Mouse (Mus musculus) kidney, adult 18-20 months (tissue): ENCODE results near the gene Lrrc61.

Source experiments
- DNase-seq: peaks from one replicate; pipeline ENCODE4 v3.0.0; 2021

Lrrc61 gene

DNA sequence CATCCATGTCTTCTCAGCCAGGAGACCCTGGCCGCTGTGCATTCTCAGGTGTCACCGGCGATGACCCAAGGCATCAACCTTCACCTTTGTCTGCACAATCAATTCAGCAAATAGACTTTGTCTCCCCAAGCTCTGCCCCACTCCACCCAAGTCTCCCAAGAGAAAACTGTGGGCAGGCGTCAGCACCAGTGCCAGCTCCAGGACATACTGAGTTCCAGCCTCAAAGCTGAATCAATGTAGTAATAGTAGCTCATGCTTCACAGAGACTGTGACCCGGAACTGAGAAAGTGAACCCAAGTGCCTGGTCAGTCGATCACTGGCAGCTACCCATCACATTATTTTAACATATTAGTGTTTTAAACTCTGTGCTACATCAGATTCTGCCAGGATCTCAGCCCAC lies 6.3 kb upstream of the Lrrc61 start:
- no peak for DNase-seq

DNA sequence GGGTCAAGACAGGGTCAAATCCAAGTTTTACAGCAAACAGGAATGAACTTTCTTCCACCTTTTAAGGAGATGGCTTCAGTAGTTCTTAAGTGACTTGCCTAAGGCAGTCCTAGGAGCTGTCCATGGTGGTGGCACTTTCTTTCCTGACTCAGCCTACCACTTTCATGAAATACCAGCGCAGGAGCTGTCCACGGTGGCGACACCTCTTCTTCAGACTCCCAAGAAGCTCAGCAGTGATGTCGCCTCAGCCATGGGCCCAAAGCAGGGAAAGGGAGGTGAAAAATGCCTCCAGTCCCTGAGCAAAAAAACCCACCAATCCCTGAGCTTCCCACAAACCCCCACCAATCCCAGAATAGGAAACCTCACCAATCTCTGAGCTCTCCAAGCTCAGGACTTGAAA lies 1.7 kb upstream of the Lrrc61 start:
- DNase-seq = no peak

DNA sequence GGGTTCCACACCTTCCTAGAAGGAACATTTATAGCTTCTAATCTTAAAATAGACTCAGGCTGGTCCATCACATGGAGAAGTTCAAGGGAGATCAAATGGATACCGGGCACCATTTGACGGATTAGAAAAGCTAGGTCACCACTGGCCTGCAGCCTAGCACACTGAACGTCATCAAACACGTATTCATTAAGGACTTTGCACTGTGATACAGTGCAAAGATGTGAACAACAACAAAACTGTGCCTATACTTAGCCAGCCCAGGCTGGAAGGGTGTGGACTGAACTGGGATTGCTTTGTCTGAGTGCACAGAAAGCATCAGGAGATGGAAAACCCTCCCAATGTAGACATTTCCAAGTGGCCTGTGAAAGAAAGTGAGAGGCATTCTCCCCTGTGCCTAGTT lies 777 bp upstream of the Lrrc61 start:
- no peak for DNase-seq

DNA sequence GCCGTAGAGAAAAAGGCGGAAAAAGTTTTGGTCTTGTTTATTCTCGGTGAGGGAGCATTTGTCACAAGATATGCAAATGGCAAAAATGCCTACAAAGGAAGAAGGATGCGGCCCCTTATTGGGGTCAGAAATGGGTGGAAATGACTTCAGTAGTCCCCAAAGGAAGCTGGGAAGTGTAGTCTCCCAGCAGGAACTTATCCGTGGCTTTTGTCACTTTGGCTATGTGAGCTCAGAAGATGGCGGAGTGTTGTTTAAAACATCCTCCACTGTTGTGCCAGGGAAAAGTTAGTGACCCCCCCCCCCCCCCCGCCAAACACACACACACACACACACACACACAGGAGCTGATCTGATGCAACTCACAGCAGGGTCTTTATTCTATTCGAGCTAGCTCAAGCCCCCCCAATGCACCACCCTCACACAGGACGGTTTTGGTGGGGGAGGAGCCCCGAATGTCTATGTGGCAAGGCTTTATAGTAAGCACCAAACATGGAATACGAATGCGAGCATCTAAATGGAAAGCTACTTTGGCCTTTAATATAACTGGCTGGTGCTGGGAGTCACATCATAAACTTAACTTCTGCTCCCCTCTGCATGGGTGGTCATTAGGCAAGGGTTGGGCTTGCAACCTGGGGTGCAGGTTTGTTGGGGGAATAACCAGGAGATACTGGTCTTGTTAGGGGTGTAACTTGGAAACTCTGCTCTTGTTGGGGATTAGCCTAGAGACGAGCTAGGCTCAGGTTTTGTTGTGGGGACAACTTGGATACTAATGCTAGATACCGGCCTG lies 701 bp downstream of the Lrrc61 start:
- no peak for DNase-seq

DNA sequence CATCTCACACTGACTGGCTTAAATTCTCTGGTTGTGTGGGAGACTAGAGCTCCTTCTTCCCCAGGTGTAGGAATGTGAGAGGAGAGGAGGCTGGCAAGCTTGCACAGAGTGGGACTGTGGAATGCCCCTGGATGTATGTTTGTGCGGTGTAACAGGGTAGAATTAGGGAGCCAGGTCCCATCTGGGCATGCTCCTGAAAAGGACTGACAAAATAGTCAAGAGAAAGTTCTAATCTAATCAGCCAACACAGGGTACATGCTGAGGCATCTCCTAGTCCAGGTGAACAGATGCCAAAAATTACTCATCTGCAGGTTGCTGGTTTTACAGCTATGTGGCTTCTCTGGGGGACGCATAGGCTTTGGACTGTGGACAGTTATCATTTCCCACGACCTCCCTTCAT lies 1.4 kb downstream of the Lrrc61 start:
- DNase-seq = no peak

DNA sequence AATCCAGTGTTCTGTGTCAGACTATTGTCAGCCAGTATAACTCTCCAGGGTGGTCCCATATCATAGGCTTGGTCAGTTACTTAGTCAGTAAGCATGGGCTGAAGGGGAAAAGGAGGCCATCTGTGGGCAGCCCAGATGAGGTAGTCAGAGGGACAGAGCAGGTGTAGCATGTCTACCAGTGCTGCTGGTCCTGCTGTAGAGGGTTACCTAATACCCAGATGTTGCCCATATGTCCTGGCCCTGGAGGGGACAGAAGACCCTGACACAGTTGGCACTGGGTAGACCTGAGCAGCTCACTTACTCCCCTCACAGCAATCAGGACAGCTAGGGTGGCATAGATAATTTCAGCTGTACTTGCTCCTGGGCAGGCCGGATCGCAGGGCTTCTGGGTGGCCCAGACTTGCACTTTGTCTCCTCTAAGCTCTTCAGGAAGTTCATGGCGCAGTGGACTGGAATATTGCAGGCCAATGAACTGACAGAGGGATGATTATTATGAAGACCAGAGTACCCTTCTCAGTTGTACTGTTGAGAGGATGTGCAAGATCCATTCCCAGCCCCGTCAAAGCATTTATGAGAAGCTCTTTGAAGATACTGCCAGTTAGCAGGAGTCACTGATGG lies 11.2 kb downstream of the Lrrc61 start:
- DNase-seq = no peak

DNA sequence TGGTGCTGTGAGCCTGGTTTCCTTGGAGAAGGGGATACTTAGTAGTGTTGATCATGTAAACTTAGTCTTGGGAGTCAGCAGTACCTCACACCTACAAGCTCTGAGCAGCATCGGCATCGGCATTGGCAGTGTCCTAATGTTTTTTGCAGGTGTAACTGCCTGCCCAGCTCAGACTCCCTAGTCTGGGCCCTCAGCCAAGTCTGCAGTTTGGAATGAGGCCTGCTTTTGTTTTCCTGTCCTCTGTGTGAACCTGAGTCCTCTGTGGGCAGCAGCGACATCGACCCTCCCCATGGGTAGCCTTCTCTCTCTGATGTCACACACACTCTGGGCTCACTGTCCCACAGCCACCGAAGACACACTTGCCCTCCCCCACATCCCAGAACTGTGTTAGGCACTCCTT lies 11.7 kb downstream of the Lrrc61 start:
- peak; percentile 90 for DNase-seq

DNA sequence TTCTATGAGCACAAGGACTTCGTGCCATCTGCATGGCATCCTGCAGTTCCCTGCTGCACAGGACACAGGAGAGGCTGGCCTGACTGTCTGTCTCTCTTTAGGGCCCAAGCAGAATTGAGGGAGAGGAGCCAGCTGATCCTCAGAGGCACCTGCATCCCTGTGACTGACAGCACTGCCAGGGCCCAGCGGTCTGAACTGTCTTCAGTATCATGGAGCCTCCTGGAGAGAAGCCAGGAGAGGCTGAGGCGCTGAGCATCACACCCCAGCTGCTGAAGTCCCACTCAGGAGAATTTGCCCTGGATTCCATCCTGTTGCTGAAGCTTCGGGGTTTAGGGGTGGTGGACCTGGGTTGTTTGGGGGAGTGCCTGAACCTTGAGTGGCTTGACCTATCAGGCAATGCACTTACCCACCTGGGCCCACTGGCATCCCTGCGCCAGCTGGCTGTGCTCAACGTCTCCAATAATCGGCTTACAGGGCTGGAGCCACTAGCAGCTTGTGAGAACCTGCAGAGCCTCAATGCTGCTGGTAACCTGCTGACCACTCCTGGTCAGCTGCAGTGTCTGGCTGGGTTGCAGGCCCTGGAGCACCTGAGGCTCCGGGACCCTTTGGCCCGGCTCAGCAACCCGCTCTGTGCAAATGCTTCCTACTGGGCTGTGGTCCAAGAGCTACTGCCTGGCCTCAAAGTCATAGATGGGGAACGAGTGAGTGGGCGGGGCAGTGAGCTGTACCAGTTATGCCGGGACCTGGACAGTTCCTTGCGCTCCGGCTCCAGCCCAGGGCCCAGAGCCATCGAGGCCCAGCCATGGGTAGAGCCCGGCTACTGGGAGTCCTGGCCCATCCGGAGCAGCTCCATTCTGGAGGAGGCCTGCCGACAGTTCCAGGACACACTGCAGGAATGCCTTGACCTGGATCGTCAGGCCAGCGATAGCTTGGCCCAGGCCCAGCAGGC lies 13.7 kb downstream of the Lrrc61 start:
- peak; percentile 77 for DNase-seq

DNA sequence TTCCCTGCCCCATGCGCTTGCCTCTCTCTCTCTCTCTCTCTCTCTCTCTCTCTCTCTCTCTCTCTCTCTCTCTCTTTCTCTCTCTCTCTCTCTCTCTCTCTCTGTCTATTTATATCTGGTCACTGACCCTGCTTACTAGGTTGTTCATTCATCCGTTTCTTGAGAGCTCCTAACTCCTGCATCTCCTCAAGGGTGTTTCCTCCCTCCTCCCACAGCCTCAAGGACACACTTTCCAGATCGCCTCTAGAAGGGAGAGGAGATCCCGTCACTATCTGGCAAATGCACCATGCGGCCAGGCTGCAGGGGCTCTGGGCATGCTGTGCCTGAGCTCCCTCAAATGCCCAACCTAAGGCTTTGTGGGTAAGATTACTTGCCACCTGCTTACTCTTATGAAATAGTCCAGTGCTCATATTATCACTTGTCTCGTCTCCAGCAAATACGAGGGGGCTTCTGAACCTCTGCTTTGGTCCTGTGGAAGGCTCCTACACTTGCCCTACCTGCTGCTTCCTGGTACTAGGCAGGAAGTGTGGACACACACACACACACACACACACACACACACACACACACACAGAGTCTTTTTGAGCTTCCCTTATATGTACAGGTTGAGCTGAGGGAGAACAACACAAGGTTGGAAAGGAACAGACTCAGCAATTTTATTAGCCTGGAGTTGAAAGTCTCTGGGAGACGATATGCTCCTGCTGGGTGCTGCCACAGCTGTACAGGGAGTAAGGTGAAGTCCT lies 14.6 kb downstream of the Lrrc61 start:
- DNase-seq = no peak

DNA sequence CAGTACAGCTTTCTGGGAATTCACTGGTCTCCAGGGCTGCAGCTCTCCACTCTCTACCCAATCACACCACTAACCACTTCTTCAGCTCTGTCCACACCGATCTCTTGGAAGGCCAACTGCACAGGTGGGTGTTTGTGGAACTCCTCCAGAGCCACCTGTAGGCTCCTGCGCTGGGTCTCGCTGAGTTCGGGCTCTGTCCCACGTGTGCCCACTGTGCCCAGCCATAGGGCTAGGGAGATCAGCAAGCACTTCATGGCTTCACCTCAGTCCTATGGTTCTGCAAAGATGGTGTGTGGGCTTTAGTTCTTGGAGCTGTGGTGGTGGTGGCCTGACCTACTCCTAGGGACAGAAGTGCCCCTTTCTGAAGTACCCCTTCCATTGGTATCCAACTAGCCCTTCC lies 17.4 kb downstream of the Lrrc61 start:
- DNase-seq = no peak

DNA sequence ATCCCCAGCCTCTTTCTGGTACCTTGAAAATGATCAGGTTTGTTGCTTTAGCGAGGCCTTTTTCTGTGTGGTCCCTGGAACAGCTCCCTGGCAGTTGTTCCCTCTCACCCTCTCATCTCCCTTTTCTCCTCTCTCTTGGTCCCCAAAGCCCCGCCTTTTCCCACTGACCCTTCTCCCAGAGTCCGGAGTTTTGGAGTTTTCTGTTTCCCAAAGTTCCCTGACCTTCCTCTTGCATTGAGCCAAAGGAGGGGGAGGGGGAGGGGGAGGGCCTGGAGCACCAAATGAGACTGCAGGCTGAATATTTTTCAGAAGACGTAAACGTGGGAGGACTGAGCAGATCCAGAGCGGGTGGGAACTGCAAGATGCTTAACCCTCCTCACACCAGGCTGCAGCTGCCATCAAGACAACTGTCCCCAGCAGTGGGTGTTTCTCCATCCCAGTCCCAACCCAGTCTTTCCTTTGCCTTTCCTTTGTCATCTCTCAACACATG lies 18.0 kb downstream of the Lrrc61 start, which contains the start of gene Rarres2:
Gene Rarres2 (minus strand): TSS at position 218 of the 490 bp plus-strand sequence.
- DNase-seq = peak; percentile 40

DNA sequence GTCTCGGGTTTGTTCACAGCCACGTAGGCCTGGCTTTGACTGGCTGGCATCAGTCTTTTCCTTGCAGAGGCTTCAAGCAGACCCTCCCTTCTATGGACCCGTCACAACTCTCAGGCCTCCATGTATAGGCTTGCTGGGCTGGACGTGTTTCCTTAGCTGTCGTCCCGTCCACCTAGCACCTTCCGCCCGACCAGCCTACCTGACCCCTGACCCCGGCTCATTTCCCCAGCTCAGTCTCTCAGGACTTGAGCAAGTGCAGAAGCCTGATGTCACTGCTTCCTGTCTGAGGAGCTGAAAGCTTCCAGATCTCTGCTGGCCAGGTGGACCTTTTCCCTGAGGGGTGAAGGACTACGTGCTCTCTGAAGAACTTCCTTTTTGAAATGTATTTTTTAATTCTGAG lies 18.7 kb downstream of the Lrrc61 start:
- DNase-seq = peak; percentile 34

DNA sequence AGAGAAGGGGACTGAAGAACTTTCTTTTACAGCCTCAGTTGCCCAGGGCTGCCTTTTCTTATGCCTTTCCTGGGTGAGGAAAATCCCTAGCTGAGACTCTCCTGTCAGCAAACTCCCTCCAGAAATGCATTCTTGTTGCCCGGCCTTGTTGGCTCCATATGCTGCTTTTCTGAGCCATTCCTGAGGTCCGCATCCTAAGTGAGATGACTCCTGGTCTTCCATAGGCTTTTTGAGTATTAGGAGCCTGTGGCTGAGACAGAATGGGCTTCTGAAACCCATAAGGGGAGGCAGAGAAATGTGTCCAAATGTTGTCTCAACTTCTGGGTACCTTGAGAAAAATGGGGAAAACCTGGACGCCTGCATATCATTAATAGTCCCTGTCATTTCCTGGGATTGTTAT lies 19.4 kb downstream of the Lrrc61 start:
- no peak for DNase-seq

DNA sequence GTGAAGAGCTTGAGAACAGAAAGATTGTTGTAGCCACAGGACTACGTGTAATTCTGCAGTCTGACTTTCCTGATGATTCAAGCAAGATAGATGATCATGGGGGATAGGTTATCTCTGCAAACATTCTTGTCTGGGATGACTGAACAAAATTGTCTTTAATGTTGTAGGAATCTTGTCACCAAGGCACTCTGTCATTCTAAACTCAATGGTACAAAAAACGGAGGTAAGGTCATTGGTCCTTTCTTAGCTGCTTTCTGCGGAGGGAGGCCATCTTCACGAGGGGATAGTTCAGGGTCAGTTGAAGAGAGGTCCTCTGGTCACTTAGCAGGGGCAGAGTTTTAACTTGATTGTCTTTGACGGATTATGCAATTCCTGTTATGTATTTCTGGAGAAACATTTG lies 24.1 kb downstream of the Lrrc61 start:
- DNase-seq = no peak

DNA sequence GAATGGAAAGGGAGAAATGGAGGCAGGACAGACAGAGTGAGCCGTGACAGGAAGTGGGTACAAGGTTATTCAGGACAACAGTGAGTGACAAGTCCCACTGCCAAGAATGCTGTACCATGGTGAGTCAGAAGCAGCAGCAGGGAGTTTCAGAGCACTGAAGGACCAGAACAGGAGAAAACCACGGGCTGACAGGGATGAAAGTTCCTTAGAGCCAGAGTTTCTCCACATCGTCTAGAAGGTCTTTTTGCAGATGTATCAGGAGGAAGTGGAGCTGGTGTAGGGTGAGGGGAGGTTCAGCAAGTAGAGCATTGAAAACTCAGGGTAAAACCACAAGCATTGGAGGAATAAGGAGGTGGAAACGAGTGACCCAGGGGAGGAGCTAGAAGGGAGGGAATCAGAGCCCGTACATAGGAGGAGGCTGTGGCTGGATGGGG lies 24.6 kb downstream of the Lrrc61 start:
- no peak for DNase-seq

DNA sequence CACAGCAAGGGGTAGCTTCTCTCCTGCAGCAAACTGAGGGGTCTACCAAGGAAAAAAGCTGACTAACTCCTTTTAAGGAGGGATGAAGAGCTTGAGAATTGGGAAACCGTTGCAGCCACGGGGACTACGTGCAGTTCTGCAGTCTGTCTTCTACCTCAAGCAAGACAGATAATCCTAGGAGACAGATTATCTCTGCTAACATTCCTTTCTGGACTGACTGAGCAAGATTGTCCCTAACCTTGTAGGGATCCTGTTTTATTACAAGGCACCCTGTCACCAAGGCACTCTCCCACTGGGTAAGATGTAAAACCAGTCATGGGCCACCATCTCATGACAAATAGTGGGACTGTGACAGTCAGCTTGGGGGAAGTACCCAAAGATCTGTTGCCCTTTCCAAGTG lies 26.7 kb downstream of the Lrrc61 start:
- no peak for DNase-seq

DNA sequence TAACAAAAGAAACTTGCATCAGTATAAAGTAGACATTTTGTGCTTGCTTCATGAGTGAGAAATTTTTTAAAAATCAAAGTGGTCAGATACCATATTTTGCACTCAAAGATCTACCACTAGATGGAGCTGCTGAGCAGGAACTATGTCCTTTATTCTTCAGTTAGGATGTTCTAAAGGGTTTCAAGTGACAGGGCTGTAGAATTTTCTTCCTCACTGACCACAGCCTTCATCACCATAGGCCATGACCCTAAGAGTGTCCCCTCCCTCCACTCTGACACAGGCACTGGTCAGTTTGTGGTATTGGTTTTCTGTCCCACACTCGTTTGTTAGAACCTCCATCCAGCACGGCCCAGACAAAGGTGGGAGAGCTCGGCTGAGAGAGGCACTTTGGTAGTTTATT lies 27.4 kb downstream of the Lrrc61 start:
- no peak for DNase-seq

DNA sequence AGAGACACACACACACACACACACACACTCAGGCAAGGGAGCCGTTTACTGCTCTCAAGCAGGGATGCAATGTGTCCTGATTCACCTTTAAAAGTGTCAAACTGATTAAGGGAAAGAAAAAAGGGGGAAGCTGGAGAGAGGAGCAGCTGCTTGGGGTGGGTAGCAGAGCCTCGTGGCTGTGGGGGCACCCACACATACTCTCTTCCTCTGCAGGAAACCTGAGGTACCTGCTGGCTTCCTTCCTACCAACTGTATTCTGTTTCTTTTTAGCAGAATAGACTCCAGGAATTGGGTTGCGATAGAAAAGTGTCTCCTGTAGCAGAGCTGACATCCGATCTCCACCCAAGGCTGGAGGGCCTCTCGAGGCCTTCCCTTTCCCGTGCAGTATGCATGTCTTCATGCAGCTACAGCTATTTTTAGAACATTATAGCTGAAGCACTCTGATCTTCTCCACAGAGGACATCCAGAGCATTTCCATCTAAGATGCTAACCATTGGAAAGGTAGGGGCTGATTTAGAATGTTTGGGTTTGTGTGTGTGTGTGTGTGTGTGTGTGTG lies 34.7 kb downstream of the Lrrc61 start, which contains the start of gene Gm45021:
Gene Gm45021 (plus strand): TSS at position 417 of the 557 bp plus-strand sequence.
- DNase-seq = no peak

DNA sequence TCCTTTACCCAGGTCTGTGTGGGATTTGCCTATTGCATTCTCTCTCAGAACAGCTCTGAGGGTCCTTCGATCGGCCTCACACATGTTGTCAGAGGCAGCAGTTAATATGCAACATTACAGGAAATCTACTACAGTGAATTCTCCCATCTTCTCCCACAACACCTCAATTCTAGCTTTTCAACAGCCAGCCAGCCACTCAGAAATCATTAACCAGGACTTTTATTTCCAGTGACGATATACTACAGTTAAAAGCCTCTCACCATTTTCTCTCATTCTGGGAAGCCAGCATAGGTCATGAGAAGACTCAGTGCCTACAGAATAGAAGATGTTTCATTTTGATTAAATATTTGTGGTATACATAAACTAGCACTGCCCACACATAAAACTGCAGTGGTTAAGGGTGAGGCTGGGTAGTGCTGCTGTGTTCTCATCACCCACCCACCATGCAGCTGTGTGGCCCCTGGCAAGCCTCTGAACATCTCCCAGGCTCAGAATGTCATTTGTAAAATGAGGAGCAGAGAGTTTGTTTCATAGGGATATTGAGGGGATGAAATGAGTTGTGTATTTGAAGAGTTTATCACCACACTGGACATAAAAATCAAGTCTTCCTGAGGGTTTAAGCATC lies 36.7 kb downstream of the Lrrc61 start:
- DNase-seq = peak; percentile 28

DNA sequence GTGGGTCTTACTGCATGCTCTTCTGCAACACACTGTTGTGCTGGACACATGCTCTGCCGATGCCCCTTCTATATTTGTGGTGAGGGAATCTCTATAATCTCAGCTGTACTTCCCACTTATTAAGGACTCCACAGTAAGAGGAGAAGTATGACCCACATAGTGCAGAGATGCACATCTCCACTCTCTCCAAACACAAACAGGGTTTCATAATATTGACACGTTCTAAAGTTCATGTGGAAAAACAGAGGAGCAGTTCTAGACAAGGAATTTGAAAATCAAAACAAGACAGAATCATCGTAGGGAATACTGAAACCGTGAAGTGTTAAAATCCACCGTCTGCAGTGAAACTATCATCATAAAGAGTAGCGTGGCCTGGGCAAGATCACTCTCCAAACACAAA lies 37.3 kb downstream of the Lrrc61 start:
- DNase-seq = no peak

DNA sequence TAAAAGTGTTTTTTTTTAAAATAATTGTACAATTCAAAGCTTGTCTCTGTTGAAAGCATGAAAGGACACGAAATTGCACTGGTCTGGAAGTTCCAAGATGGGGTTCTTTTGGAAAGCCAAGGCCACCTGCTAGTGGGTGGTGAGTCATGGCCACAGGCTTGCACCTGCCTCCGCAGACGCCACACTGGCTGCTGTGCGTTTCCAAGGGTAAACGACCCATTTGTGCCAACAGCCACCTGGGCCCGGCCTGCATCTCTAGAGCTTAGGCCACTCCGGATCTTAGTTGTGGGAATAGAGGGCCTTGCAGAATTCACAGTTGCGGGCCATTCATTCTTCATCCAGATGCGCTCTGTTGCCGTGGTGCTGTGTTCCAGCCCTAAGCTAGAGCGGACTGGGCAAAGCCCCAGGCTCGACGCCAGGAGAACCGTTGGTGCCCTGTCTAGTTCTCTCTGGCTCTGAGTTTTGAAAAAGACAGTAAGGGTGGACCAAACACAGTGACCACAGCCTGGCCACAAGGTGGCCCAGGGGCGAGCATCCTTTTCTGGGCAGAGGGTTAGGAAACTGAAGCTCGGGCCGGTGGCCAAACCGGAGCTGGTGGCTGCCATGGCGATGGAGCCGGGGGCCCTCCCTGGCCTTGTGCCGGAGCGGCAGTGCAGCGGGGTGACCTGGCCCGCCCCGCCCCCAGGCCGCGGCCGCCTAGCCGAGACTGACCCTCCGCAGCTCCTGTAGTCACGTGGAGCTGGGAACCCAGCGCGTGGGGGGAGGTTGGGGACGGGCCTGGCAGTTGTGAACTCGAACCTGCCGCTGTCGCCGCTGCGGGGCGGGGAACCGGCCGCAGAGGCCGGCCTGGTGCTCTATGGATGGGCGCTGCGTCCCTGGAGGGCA lies 38.8 kb downstream of the Lrrc61 start, which contains the start of the genes Repin1 and Gm44965:
Gene Repin1 (plus strand): TSS at position 726 of the 885 bp plus-strand sequence.
Gene Gm44965 (plus strand): TSS at position 784 of the 885 bp plus-strand sequence.
- DNase-seq = peak; percentile 98
